Mouse (Mus musculus): ENCODE measurements around the gene Elac2.

- TF ChIP-seq CTCF (conservative IDR thresholded peaks at IDR 0.05; ENCODE audit: insufficient read depth, insufficient read length, low read depth, low read length) (no peak), POLR2A (IDR thresholded peaks at IDR 0.05; ENCODE audit: low read depth, low read length) (no peak)
Measured at GRCm38 (mm10) chr11:64971471-64971988, 7.3 kb upstream of the Elac2 start.
